Mouse (Mus musculus): ENCODE data around the gene Clip2. TPM values are rescaled to one million over a fixed set of nuclear protein-coding genes. Genes with fewer than 3 reads are reported as not detected.

Gene Clip2
- total and polyA plus RNA-seq, 3 experiments: 3.5 to 7.4 TPM; not detected in 1

DNA sequence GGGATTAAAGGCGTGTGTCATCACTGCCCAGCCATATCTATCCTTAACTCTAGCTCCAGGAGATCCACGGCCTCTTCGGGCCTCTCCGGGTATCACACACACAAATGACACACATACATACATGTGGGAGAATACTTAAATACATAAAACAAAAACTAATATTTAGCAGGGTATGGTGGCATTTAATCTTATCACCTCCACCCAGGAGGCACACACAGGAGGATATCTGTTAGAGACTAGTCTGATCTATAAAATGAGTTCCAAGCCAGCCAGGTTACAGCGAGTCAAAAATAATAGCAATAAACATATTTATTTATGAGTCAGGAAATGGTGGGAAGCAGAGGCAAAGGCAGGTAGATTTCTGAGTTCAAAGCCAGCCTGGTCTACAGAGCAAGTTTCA, 23.6 kb upstream of the Clip2 start:
- Histone ChIP-seq H3K27me3 (ENCODE audit: control insufficient read depth in 1 of 2, insufficient read depth in 2 of 2, low read length in 2 of 2) (no peaks in the 10 kb centered on the region), H3K79me2 (ENCODE audit: control insufficient read depth, insufficient read depth, low read length, poor library complexity) (no peaks in the 10 kb centered on the region), H3K4me3 (ENCODE audit: control insufficient read depth in 1 of 2, insufficient read depth in 1 of 2, low read depth in 2 of 2, low read length in 2 of 2) (no peak overlapping the region), H3K9me3 (replicated peaks; ENCODE audit: insufficient read depth, low read length) (no peaks in the 10 kb centered on the region), H3K27ac (ENCODE audit: control insufficient read depth, low read depth, low read length) (0 out of 2 replicates have a peak overlapping the region, but pooled peaks have one; percentile 16), H3K9ac (ENCODE audit: control insufficient read depth, low read depth, low read length, poor library complexity, severe bottlenecking) (no peak overlapping the region), H3K36me3 (ENCODE audit: control insufficient read depth in 1 of 2, insufficient read depth in 2 of 2, low read length in 2 of 2) (peaks cover 0 to 9% of the 10 kb centered on the region in 2 experiments; a peak in 2 of 4 replicates), H3K4me1 (ENCODE audit: control insufficient read depth in 1 of 2, insufficient read depth in 2 of 2, low read length in 2 of 2) (peaks cover 4 to 20% of the 10 kb centered on the region in 2 experiments)
- TF ChIP-seq KAT2A (conservative IDR thresholded peaks at IDR 0.05; ENCODE audit: low read depth, low read length) (no peak), TAL1 (IDR thresholded peaks at IDR 0.05; ENCODE audit: low read length) (0 out of 2 replicates have a peak, but pooled peaks have one; percentile 24), TCF12 (IDR thresholded peaks at IDR 0.05; ENCODE audit: low read depth, low read length) (peak; percentile 62; the same call in 1 of the 2 replicates), UBTF (IDR thresholded peaks at IDR 0.05; ENCODE audit: borderline replicate concordance, insufficient read depth, low read depth, low read length) (no peak), EP300 (IDR thresholded peaks at IDR 0.05; ENCODE audit: low read depth in 1 of 2, low read length in 2 of 2) (peak; percentile 16 to 42; a peak in 1 of 4 replicates), GATA1 (IDR thresholded peaks at IDR 0.05; ENCODE audit: low read depth, low read length) (peak; percentile 54; the same call in 1 of the 2 replicates), MYB (IDR thresholded peaks at IDR 0.05; ENCODE audit: low read depth, low read length) (no peak)
- peak; percentile 32 for DNase-seq (ENCODE audit: low read depth, low spot score)

DNA sequence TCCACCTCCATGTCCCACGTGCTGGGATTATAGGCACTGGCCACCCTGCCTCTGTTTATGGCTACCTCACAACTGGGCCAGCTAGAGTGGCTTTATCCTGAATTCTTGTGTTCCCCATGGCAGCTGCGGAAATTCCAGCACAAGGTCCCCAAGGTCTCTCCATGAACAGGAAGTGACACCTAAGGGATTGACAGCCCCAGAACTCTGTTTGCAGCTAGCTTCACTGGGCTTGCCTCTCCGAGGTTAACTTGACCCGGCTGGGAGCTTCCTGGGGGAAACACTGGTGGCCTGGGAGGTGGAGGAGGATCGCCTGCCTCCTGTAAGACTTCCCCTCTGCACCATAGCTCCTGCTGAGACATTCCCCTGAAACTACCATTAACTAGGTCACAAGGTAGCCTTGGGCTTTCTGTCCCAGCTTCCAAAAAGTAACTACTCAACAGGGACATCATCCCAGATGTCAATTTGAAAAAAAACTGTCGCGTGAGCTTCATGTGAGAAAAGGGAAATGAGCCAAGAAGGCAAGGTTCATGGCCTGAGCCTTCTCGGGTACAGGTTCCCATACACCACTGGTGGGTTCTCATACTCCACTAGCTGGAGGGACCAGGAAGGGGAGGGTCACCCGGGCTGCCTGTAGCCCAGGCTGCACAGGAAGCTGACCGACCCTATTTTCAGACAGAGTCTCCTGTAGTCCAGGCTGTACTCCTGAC, 20.4 kb upstream of the Clip2 start:
- DNase-seq (ENCODE audit: low read depth, low spot score): peak; percentile 55
- H3K4me1 ChIP-seq (ENCODE audit: control insufficient read depth in 1 of 2, insufficient read depth in 2 of 2, low read length in 2 of 2): peaks cover 4 to 11% of the 10 kb centered on the region in 2 experiments
- H3K27ac ChIP-seq (ENCODE audit: control insufficient read depth, low read depth, low read length): peak overlapping the region; percentile 50
- H3K27me3 ChIP-seq (ENCODE audit: control insufficient read depth in 1 of 2, insufficient read depth in 2 of 2, low read length in 2 of 2): no peaks in the 10 kb centered on the region
- H3K4me3 ChIP-seq (ENCODE audit: control insufficient read depth in 1 of 2, insufficient read depth in 1 of 2, low read depth in 2 of 2, low read length in 2 of 2): peak overlapping the region; percentile 54 to 58
- H3K9ac ChIP-seq (ENCODE audit: control insufficient read depth, low read depth, low read length, poor library complexity, severe bottlenecking): peak overlapping the region; percentile 47
- peaks cover 0 to 7% of the 10 kb centered on the region in 2 experiments; a peak in 2 of 4 replicates for H3K36me3 ChIP-seq (ENCODE audit: control insufficient read depth in 1 of 2, insufficient read depth in 2 of 2, low read length in 2 of 2)
- peak; percentile 92 for TF ChIP-seq BHLHE40 (IDR thresholded peaks at IDR 0.05; ENCODE audit: borderline replicate concordance, low read depth, low read length)
- TF ChIP-seq E2F4 (IDR thresholded peaks at IDR 0.05; ENCODE audit: borderline replicate concordance, low read depth, low read length): no peak
- TF ChIP-seq MYC (IDR thresholded peaks at IDR 0.05; ENCODE audit: low read depth, low read length): no peak
- no peak for TF ChIP-seq ZMIZ1 (IDR thresholded peaks at IDR 0.05; ENCODE audit: low read depth, low read length)
- TF ChIP-seq ZNF384 (IDR thresholded peaks at IDR 0.05; ENCODE audit: low read depth, low read length): peak; percentile 57; the same call in 1 of the 2 replicates
- TF ChIP-seq RAD21 (IDR thresholded peaks at IDR 0.05; ENCODE audit: low read depth, low read length): no peak
- no peak for TF ChIP-seq CTCF (IDR thresholded peaks at IDR 0.05 in 2 of 3, conservative IDR thresholded peaks at IDR 0.05 in 1 of 3; ENCODE audit: control insufficient read depth in 1 of 3, insufficient read depth in 1 of 3, low read depth in 2 of 3, low read length in 3 of 3, poor library complexity in 1 of 3, severe bottlenecking in 1 of 3)
- no peak for TF ChIP-seq KAT2A (conservative IDR thresholded peaks at IDR 0.05; ENCODE audit: low read depth, low read length)
- no peaks in the 10 kb centered on the region for H3K9me3 ChIP-seq (replicated peaks; ENCODE audit: insufficient read depth, low read length)
- H3K79me2 ChIP-seq (ENCODE audit: control insufficient read depth, insufficient read depth, low read length, poor library complexity): no peaks in the 10 kb centered on the region

Data from MEL (cell line).